Mouse (Mus musculus) MEL (cell line): ENCODE data around the gene Gsg1l. TPM values are rescaled to one million over a fixed set of nuclear protein-coding genes. Genes with fewer than 3 reads are reported as not detected.
A peak's percentile ranks its signal among the peaks of the same experiment; 100 is the strongest.

Source experiments
- DNase-seq: peaks from one replicate; pipeline ENCODE4 v3.0.0; 2011; ENCODE audit warnings: low read depth, low spot score
- H3K27ac ChIP-seq: 2 replicates; pipeline ENCODE4 v1.5.1; 2012; ENCODE audit warnings: low read depth, mild to moderate bottlenecking, control low read depth, low read length, moderate library complexity; ENCODE audit not compliant: control insufficient read depth
- H3K27me3 ChIP-seq, 2 experiments: fragments of 150-350 bp in 1 of 2; sonication (generic) in 1 of 2; 2 replicates each; pipeline ENCODE4 v1.6.1; 2012; ENCODE audit warnings: low read length in 2 of 2, mild to moderate bottlenecking in 2 of 2, improper control_type of control experiment in 1 of 2, moderate library complexity in 1 of 2; ENCODE audit not compliant: insufficient read depth in 2 of 2, control insufficient read depth in 1 of 2
- H3K36me3 ChIP-seq, 2 experiments: 2 replicates each; pipeline ENCODE4 v1.6.1; 2012 to 2014; ENCODE audit warnings: low read length in 2 of 2, improper control_type of control experiment in 1 of 2, inconsistent platforms in 1 of 2, mild to moderate bottlenecking in 1 of 2; ENCODE audit not compliant: insufficient read depth in 2 of 2, control insufficient read depth in 1 of 2
- H3K4me1 ChIP-seq, 2 experiments: fragments of 150-350 bp in 1 of 2; sonication (generic) in 1 of 2; 2 replicates each; pipeline ENCODE4 v1.6.1; 2012; ENCODE audit warnings: low read length in 2 of 2, improper control_type of control experiment in 1 of 2, mild to moderate bottlenecking in 1 of 2; ENCODE audit not compliant: insufficient read depth in 2 of 2, control insufficient read depth in 1 of 2
- H3K4me3 ChIP-seq, 2 experiments: fragments of 150-350 bp in 1 of 2; sonication (generic) in 1 of 2; 2 replicates each; pipeline ENCODE4 v1.5.1; 2012; ENCODE audit warnings: low read depth in 2 of 2, low read length in 2 of 2, mild to moderate bottlenecking in 2 of 2, moderate library complexity in 2 of 2, control low read depth in 1 of 2, improper control_type of control experiment in 1 of 2; ENCODE audit not compliant: control insufficient read depth in 1 of 2, insufficient read depth in 1 of 2
- H3K79me2 ChIP-seq: 2 replicates; pipeline ENCODE4 v1.6.1; 2012; ENCODE audit warnings: mild to moderate bottlenecking, low read length, moderate library complexity; ENCODE audit not compliant: control insufficient read depth, poor library complexity, insufficient read depth
- H3K9ac ChIP-seq: 2 replicates; pipeline ENCODE4 v1.6.1; 2012; ENCODE audit warnings: low read depth, mild to moderate bottlenecking, control low read depth, low read length, moderate library complexity; ENCODE audit not compliant: control insufficient read depth, poor library complexity, severe bottlenecking
- H3K9me3 ChIP-seq: fragments of 150-350 bp; sonication (generic); replicated peaks from 2 replicates; pipeline ENCODE4 v1.6.1; 2012; ENCODE audit warnings: mild to moderate bottlenecking, low read length, improper control_type of control experiment, moderate library complexity; ENCODE audit not compliant: insufficient read depth
- BHLHE40 ChIP-seq: IDR thresholded peaks from 2 replicates; pipeline ENCODE4 v1.6.1; 2012; ENCODE audit warnings: low read depth, mild to moderate bottlenecking, inconsistent platforms, low read length, improper control_type of control experiment, borderline replicate concordance
- CHD1 ChIP-seq: IDR thresholded peaks from 2 replicates; pipeline ENCODE4 v1.6.1; 2012; ENCODE audit warnings: low read depth, mild to moderate bottlenecking, inconsistent platforms, low read length, improper control_type of control experiment
- CHD2 ChIP-seq: IDR thresholded peaks from 2 replicates; pipeline ENCODE4 v1.6.1; 2011; ENCODE audit warnings: low read length, improper control_type of control experiment
- CTCF ChIP-seq, 3 experiments: IDR thresholded peaks in 2 of 3; conservative IDR thresholded peaks in 1 of 3; 2 replicates each; pipeline ENCODE4 v1.5.1; 2011 to 2012; ENCODE audit warnings: low read length in 3 of 3, low read depth in 2 of 3, mild to moderate bottlenecking in 2 of 3, improper control_type of control experiment in 1 of 3, inconsistent platforms in 1 of 3, mixed read lengths in 1 of 3, moderate library complexity in 1 of 3; ENCODE audit not compliant: control insufficient read depth in 1 of 3, insufficient read depth in 1 of 3, poor library complexity in 1 of 3, severe bottlenecking in 1 of 3
- ELF1 ChIP-seq: IDR thresholded peaks from 2 replicates; pipeline ENCODE4 v1.6.1; 2014; ENCODE audit warnings: low read depth, mild to moderate bottlenecking, inconsistent platforms, low read length, improper control_type of control experiment, moderate library complexity
- ETS1 ChIP-seq: IDR thresholded peaks from 2 replicates; pipeline ENCODE4 v1.6.1; 2012; ENCODE audit warnings: low read depth, mild to moderate bottlenecking, inconsistent platforms, low read length, improper control_type of control experiment, moderate library complexity
- GABPA ChIP-seq: IDR thresholded peaks from 2 replicates; pipeline ENCODE4 v1.6.1; 2012; ENCODE audit warnings: low read depth, mild to moderate bottlenecking, inconsistent platforms, low read length, improper control_type of control experiment, moderate library complexity
- GATA1 ChIP-seq: IDR thresholded peaks from 2 replicates; pipeline ENCODE4 v1.6.1; 2011; ENCODE audit warnings: low read depth, low read length, improper control_type of control experiment
- HCFC1 ChIP-seq: IDR thresholded peaks from 2 replicates; pipeline ENCODE4 v1.6.1; 2012; ENCODE audit warnings: low read depth, mild to moderate bottlenecking, inconsistent platforms, low read length, improper control_type of control experiment, moderate library complexity
- JUND ChIP-seq: IDR thresholded peaks from 2 replicates; pipeline ENCODE4 v1.6.1; 2011; ENCODE audit warnings: low read depth, mild to moderate bottlenecking, improper control_type of control experiment, low read length
- KAT2A ChIP-seq: conservative IDR thresholded peaks from 2 replicates; pipeline ENCODE4 v1.6.1; 2012; ENCODE audit warnings: low read depth, low read length, improper control_type of control experiment, inconsistent platforms
- MAZ ChIP-seq: IDR thresholded peaks from 2 replicates; pipeline ENCODE4 v1.6.1; 2012; ENCODE audit warnings: low read depth, mild to moderate bottlenecking, inconsistent platforms, low read length, improper control_type of control experiment
- MXI1 ChIP-seq: IDR thresholded peaks from 2 replicates; pipeline ENCODE4 v1.6.1; 2011; ENCODE audit warnings: mild to moderate bottlenecking, low read depth, low read length, improper control_type of control experiment
- MYC ChIP-seq: IDR thresholded peaks from 2 replicates; pipeline ENCODE4 v1.6.1; 2011; ENCODE audit warnings: low read depth, mild to moderate bottlenecking, low read length, improper control_type of control experiment, moderate library complexity
- POLR2A ChIP-seq, 2 experiments: IDR thresholded peaks; 2 replicates each; pipeline ENCODE4 v1.6.1; 2011 to 2012; ENCODE audit warnings: low read length in 2 of 2, mild to moderate bottlenecking in 2 of 2, control low read depth in 1 of 2, improper control_type of control experiment in 1 of 2, low read depth in 1 of 2, moderate library complexity in 1 of 2; ENCODE audit not compliant: control insufficient read depth in 1 of 2, insufficient read depth in 1 of 2, poor library complexity in 1 of 2
- POLR2AphosphoS2 ChIP-seq: IDR thresholded peaks from 2 replicates; pipeline ENCODE4 v1.6.1; 2011; ENCODE audit warnings: low read length, improper control_type of control experiment
- RCOR1 ChIP-seq: IDR thresholded peaks from 2 replicates; pipeline ENCODE4 v1.6.1; 2012; ENCODE audit warnings: low read depth, mild to moderate bottlenecking, inconsistent platforms, low read length, improper control_type of control experiment
- SIN3A ChIP-seq: IDR thresholded peaks from 2 replicates; pipeline ENCODE4 v1.6.1; 2012; ENCODE audit warnings: low read length, improper control_type of control experiment, inconsistent platforms
- SMC3 ChIP-seq: IDR thresholded peaks from 2 replicates; pipeline ENCODE4 v1.6.1; 2011; ENCODE audit warnings: low read depth, low read length, improper control_type of control experiment
- TAL1 ChIP-seq: IDR thresholded peaks from 2 replicates; pipeline ENCODE4 v1.6.1; 2012; ENCODE audit warnings: mild to moderate bottlenecking, inconsistent platforms, low read length, moderate library complexity, mixed read lengths
- TBP ChIP-seq: IDR thresholded peaks from 2 replicates; pipeline ENCODE4 v1.8.0; 2011; ENCODE audit warnings: low read depth, low read length, improper control_type of control experiment
- TCF12 ChIP-seq: IDR thresholded peaks from 2 replicates; pipeline ENCODE4 v1.6.1; 2014; ENCODE audit warnings: low read depth, mild to moderate bottlenecking, inconsistent platforms, low read length, improper control_type of control experiment, moderate library complexity
- UBTF ChIP-seq: IDR thresholded peaks from 2 replicates; pipeline ENCODE4 v1.6.1; 2012; ENCODE audit warnings: low read depth, mild to moderate bottlenecking, inconsistent platforms, low read length, improper control_type of control experiment, moderate library complexity, borderline replicate concordance; ENCODE audit not compliant: insufficient read depth
- polyA plus RNA-seq, 2 experiments: library from polyadenylated mRNA; stranded (reverse) in 1 of 2; unstranded in 1 of 2; fragments of >175 nt in 1 of 2; fragments of >200 nt in 1 of 2; gene quantifications; 2 replicates each; pipeline versions ENCODE4 v1.2.1 to v1.2.4; 2012; ENCODE audit warnings: low replicate concordance in 2 of 2, low read depth in 1 of 2; ENCODE audit not compliant: insufficient read length in 2 of 2, insufficient read depth in 1 of 2, missing spikeins in 1 of 2
- total RNA-seq: library from RNA; depleted of rRNA; stranded (reverse); fragments of 300-350 nt; gene quantifications from 2 replicates; pipeline ENCODE4 v1.2.3, GENCODE M21; 2012

The Gsg1l gene
- total and polyA plus RNA-seq, 3 experiments = not detected

DNA sequence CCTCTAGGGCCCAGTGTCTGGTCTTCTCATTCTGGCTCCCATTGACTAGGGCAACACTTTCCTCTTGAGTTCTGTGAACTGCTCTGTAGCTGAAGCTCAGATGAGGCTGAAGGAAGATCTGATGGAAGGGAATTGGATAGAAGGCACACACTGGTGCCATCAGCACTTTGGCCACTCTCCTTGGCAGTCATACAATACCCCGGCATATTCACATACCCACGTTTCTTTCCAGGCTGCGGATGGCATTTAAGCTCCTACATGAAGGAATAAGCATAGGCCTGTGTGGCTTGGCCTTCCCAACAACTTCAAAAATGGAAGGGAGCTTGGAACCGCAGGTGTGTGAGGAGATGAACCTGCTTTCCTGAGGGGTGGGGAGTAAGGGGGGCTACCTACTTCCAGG, 138.7 kb downstream of the Gsg1l start:
- Histone ChIP-seq H3K9me3 (no peaks in the 10 kb centered on the region), H3K27me3 (peaks cover 0 to 6% of the 10 kb centered on the region in 2 experiments; a peak in 2 of 4 replicates), H3K79me2 (no peaks in the 10 kb centered on the region), H3K4me3 (no peak overlapping the region), H3K9ac (no peak overlapping the region), H3K27ac (no peak overlapping the region), H3K36me3 (no peaks in the 10 kb centered on the region), H3K4me1 (peaks cover 0 to 2% of the 10 kb centered on the region in 2 experiments; a peak in 1 of 4 replicates)
- no peak for TF ChIP-seq SIN3A
- no peak for TF ChIP-seq MYC
- TF ChIP-seq JUND = no peak
- no peak for TF ChIP-seq POLR2AphosphoS2
- no peak for TF ChIP-seq HCFC1
- TF ChIP-seq UBTF = no peak
- TF ChIP-seq POLR2A (IDR thresholded peaks at IDR 0.05; ENCODE audit: control insufficient read depth in 1 of 2, insufficient read depth in 1 of 2, low read depth in 1 of 2, low read length in 2 of 2, poor library complexity in 1 of 2) = no peak
- TF ChIP-seq CHD1 = no peak
- no peak for TF ChIP-seq TBP
- TF ChIP-seq RCOR1 = no peak
- no peak for TF ChIP-seq ELF1
- TF ChIP-seq TCF12 = no peak
- no peak for TF ChIP-seq SMC3
- DNase-seq = no peak

DNA sequence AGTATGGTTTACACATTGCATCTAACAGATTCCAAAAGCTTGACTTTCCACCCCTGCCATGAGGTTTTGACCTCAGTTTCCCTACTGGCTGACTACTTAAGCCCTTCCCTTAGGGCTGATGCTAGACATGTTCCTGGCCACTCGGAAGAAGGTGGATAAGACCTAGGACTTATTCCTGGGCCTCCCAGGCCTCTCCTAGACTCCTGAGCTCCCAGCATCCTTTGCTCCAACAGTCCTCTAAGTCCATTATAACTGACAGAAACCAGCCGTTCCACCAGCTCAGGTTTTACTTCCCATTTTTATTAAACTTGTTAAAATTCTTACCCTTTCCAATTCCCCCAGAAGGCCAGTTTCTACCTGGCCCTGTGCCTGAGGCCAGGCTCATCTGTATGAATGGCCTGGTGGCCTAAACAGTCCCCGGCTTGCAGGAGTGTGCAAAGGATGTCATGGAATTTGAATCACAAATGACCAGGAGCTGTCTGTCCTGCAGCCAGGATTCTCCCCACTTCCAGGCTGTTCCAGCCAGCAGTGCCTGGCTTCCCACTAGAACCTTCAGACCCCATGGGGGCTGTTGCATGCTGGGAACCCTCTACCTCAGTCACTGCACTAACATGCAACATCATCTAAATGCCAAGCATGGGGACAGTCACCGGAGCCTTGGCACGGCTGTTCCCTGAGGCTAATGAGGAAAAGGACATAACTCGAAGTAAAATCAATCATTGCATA, 139.7 kb downstream of the Gsg1l start:
- Histone ChIP-seq H3K4me3 (no peak overlapping the region), H3K79me2 (no peaks in the 10 kb centered on the region), H3K27me3 (no peaks in the 10 kb centered on the region; a peak in 1 of 4 replicates), H3K9ac (no peak overlapping the region), H3K4me1 (peaks cover 0 to 3% of the 10 kb centered on the region in 2 experiments; a peak in 1 of 4 replicates), H3K36me3 (no peaks in the 10 kb centered on the region), H3K9me3 (no peaks in the 10 kb centered on the region), H3K27ac (no peak overlapping the region)
- peak; percentile 5 for DNase-seq
- no peak for TF ChIP-seq KAT2A
- TF ChIP-seq ETS1 = no peak
- TF ChIP-seq JUND = no peak
- TF ChIP-seq CTCF (IDR thresholded peaks at IDR 0.05 in 2 of 3, conservative IDR thresholded peaks at IDR 0.05 in 1 of 3; ENCODE audit: control insufficient read depth in 1 of 3, insufficient read depth in 1 of 3, low read depth in 2 of 3, low read length in 3 of 3, poor library complexity in 1 of 3, severe bottlenecking in 1 of 3) = no peak
- no peak for TF ChIP-seq MAZ
- no peak for TF ChIP-seq MXI1
- no peak for TF ChIP-seq BHLHE40
- no peak for TF ChIP-seq SIN3A
- TF ChIP-seq GATA1 = no peak
- no peak for TF ChIP-seq RCOR1
- no peak for TF ChIP-seq TAL1
- no peak for TF ChIP-seq GABPA
- TF ChIP-seq CHD2 = no peak
- no peak for TF ChIP-seq ELF1
